Mouse (Mus musculus) Muller cell, postnatal 12 days (primary cell): ENCODE results near the gene Eri3.

Source experiments
- DNase-seq: peaks from one replicate; pipeline ENCODE4 v3.0.0-alpha.2; 2015; ENCODE audit errors: inconsistent ontology term

The Eri3 gene

GRCm38 (mm10) chr4:117550140-117550851, at the start of gene Eri3:
TSS of gene Eri3 (plus strand) at chr4:117550365.
- DNase-seq, result peak; percentile 100

DNA sequence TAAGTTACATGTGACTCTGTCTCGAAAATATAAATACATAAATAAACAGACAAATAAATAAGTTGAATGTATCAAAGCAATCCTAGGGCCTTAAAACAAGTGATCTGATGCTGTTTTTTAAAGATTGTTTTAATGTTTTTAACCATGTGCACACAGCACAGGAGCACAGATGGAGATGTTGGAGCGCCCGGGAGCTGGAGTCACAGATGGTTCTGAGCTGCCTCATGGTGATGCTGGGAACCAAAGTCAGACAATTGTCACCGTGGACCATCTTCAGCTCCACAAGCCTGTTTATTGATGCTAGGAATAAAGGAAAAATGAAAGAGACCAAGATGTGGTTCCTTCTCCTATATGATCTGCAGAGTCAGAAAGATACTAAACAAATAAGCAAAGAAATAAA, 31.9 kb upstream of the Eri3 start:
- DNase-seq, result no peak

GRCm38 (mm10) chr4:117521350-117521749, 28.8 kb upstream of the Eri3 start:
- DNase-seq, result no peak

- no peak for DNase-seq
These were observed 24.2 kb upstream of the Eri3 start for GRCm38 (mm10) chr4:117525990-117526389.

DNA sequence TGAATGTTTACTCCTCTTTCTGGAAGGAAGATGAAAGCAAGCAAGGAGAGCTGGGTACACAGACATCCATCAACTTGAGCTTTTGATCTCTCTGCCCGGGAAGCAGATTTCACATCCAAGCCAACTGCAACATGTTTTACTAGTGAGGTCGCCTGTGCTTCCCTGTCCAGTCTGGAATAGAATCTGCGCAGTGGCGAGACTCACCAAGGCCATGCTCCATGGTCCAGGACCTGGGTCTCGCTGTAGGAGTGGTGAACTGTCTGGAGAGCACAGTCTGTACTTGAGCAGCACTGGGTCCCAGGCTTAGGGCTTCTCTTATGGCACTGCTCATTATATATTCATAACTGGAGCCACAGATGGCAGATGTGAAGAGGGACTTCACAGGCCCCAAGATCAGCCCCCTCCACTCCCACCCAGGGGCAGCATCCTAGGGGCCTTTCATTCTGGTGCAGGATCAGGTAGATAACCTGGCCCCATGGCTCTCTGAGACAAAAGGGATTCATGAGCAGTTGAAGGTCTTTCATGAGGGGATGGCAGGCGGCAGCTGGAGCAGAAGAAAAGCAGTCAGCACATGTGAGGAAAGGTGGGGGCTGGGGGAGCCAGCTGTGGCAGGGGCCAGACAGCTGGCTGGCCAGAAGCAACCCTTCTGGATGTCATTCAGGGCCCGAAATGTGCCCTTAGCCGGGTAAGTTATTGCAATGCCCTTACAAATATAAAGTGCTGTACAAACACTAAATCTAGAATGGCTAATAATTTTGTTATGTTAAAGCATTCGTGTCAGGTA, 22.9 kb upstream of the Eri3 start:
- no peak for DNase-seq

- DNase-seq, result peak; percentile 41
These were observed 22.2 kb upstream of the Eri3 start for GRCm38 (mm10) chr4:117527952-117528351.

- no peak for DNase-seq
These were observed 20.3 kb upstream of the Eri3 start for GRCm38 (mm10) chr4:117529843-117530242.

GRCm38 (mm10) chr4:117535496-117536200, 14.5 kb upstream of the Eri3 start:
- DNase-seq, result no peak

DNA sequence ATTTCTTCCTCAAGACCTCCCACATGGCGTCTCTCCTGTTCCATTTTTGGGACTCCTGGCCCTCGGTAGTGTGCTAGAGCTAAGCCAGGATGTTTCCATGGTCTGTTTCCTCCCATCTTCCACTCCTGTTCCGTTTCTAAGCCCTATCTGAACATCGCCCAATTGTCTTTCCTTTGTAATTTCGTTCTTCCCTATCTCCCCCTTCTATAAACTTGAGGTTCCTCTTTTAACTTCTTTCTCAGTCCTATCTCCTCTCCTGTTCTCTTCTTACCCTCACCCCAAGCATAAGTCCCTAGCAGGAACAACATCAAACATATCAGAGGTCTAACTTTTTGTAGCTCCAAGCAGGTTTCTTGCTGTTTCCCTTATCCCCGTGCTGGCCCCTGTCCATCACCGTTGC, 13.2 kb upstream of the Eri3 start:
- no peak for DNase-seq

GRCm38 (mm10) chr4:117539329-117539980, 10.7 kb upstream of the Eri3 start:
- DNase-seq, result no peak

- no peak for DNase-seq
These were observed 9.6 kb upstream of the Eri3 start for GRCm38 (mm10) chr4:117540571-117540970.

- no peak for DNase-seq
These were observed 4.7 kb upstream of the Eri3 start for GRCm38 (mm10) chr4:117545448-117545847.

DNA sequence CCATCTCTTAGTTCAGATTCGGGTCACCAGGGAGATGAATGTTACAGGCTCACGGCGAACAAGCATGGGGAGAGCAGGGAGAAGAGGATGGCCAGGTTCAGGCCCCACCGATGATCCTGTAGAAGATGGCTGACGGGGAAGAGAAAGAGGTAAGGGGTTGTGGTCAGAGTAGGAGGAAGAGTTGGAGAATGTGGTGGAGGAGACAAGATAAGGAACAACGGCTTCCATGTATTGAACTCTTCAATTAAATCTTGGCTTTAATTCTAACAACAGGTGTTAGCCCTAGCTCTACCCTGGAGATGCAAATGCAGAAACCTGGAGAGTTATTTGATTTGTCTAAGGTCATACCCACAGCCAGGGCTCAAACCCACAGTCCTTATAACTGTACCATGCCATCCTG, 3.5 kb upstream of the Eri3 start:
- no peak for DNase-seq

DNA sequence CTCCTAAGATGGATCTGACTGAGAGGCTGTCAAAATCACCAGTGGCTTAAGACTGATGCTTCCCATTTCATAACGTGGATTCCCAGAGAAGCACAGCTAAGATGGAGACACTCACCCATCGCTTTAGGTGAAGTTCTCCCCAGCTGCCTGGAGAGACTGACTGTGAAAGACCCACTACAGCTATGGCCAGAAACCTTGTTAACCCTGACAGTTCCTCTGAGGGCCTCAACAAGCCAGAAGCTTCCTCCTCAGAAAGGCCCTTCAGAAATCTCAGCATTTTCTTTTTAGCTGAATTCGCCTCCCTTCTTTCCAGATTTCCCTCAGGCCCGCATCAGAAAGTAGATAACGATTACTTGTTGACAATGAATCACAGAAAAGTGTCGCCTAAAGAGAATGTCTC, 589 bp upstream of the Eri3 start:
- no peak for DNase-seq

DNA sequence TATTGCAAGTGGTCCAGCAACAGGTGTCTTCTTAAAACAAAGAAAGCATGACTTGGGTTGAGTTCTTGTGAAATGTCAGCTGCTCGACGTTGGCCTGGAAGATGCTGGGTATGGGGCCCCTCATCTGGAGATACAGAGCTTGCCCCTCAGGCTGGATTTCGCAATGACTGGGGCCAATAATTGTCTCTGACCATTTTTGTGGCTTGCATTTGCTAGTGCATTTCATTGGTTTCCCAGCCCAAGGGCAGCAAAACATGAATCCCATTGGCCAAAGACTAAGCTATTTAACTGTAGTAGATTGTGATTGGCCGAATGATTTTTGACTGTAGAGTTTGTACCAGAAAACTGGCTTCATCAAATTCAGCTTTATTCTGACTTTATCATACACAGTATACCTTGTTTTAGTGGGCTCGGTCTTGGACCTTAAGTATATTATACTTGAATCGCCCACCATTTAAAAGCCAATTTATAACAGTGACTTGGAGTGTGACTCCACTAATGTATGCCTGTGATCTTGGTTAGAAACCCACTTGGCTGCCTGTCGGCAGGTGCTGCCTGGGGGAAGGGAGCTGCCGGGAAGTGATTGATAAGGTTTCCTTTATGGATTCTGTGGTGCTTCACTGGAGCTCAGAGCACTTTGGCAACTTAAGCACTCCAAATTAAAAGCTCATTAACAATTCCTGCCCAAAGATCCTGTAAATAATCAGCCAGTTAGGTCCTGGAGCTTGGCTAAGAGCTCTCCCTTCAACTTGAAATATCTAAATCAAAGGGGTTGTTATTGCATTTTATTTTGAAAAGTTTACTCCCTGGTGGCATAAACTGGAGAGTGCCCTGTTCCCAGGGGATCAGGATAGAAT, 1.2 kb downstream of the Eri3 start:
- peak; percentile 68 for DNase-seq

DNA sequence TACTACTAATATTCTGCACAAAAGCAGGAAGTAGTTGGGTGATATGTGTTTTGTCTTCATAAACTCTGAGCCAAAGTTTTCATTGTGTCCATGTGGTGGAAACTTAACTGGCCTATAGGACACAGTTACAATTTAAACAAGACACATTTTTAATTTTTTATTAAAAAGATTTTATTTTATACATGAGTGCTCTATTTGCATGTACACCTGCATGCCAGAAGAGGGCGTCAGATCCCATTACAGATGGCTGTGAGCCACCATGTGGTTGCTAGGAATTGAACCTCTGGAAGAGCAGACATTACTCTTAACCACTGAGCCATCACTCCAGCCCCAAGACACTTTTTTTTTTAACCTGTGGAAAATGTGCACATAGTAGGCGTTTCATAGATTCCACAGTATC, 5.3 kb downstream of the Eri3 start:
- DNase-seq, result no peak

- no peak for DNase-seq
These were observed 6.2 kb downstream of the Eri3 start for GRCm38 (mm10) chr4:117556372-117556771.

GRCm38 (mm10) chr4:117557068-117557645, 7.0 kb downstream of the Eri3 start:
- no peak for DNase-seq

DNA sequence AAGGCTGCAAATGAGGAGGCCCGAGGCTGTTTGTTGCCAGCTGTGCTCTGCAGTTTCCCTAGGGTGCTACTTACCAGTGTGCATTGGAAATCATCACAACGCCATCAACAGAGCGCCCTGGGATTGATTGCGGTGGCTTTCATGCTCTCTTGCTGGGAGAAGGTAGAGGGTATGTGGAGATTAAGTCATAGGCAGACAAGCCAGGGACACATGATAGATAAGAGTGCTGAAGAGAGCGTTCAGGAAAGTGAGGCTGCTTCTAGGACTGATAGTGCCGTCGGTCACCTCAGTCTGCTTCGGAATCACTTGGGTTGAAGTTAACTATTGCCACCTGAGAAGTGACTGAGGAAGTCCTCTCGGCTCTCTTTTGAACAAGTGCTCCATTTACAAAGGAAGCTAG, 13.8 kb downstream of the Eri3 start:
- DNase-seq, result no peak

- peak; percentile 70 for DNase-seq
These were observed 18.7 kb downstream of the Eri3 start for GRCm38 (mm10) chr4:117568846-117569245.

GRCm38 (mm10) chr4:117570964-117571363, 20.8 kb downstream of the Eri3 start:
- no peak for DNase-seq
